Mouse (Mus musculus) brain, embryonic 14.5 days (tissue): ENCODE data around the gene Adamts8. TPM values are rescaled to one million over a fixed set of nuclear protein-coding genes. Genes with fewer than 3 reads are reported as not detected.
A peak's percentile ranks its signal among the peaks of the same experiment; 100 is the strongest.

Source experiments
- DNase-seq: peaks from one replicate; pipeline ENCODE4 v3.0.0-alpha.2; 2011; ENCODE audit warnings: low read depth
- CTCF ChIP-seq: fragments of 200-500 bp; IDR thresholded peaks from 2 replicates; pipeline ENCODE4 v1.5.1; 2012; ENCODE audit warnings: inconsistent platforms, mild to moderate bottlenecking, moderate library complexity, borderline replicate concordance; ENCODE audit not compliant: insufficient read depth, insufficient read length; ENCODE audit errors: extremely low read depth
- POLR2A ChIP-seq: fragments of 200-500 bp; IDR thresholded peaks from 2 replicates; pipeline ENCODE4 v1.6.1; 2012; ENCODE audit warnings: mild to moderate bottlenecking, inconsistent platforms, borderline replicate concordance; ENCODE audit not compliant: poor library complexity, insufficient read depth, insufficient read length, severe bottlenecking; ENCODE audit errors: extremely low read depth
- polyA plus RNA-seq: library from polyadenylated mRNA; depleted of rRNA; stranded (reverse); fragments of >200 nt; gene quantifications from 2 replicates; pipeline ENCODE4 v1.2.3, GENCODE M21; 2012

Adamts8 gene
- polyA plus RNA-seq, 1 experiment, result 1.6 TPM

- peak; percentile 38 for DNase-seq
- TF ChIP-seq CTCF, result no peak
- TF ChIP-seq POLR2A, result no peak
Measured at GRCm38 (mm10) chr9:30964685-30965084, 22.3 kb downstream of the Adamts8 start.

- TF ChIP-seq CTCF, result no peak
- no peak for TF ChIP-seq POLR2A
- DNase-seq, result no peak
Measured at GRCm38 (mm10) chr9:30966881-30967280, 24.5 kb downstream of the Adamts8 start.

DNA sequence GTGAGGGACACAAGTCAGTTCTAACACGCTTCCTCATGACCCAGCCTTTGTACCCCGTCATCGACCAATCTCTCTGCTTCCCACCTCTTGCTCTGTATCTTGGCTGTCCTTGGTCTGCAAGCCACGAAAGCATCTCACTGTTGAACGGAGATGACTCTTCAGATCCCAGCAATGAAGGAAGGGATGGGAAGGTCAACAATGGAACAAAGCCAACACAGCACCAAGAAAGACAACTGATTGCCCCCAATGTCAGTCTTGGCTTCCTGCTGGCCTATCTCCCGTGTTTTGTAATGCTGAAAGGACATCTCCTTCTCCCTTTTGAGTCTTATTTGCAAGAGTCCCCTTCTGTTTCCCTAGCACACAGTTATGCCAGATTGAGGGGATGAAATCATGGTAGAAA is 25.8 kb downstream of the Adamts8 start:
- DNase-seq, result no peak
- TF ChIP-seq POLR2A, result no peak

GRCm38 (mm10) chr9:30970001-30970400 is 27.6 kb downstream of the Adamts8 start:
- DNase-seq, result no peak
- no peak for TF ChIP-seq POLR2A
- no peak for TF ChIP-seq CTCF

GRCm38 (mm10) chr9:30971967-30972366 is 29.6 kb downstream of the Adamts8 start:
- no peak for TF ChIP-seq CTCF
- TF ChIP-seq POLR2A, result no peak
- no peak for DNase-seq

GRCm38 (mm10) chr9:30976339-30977023 is 34.1 kb downstream of the Adamts8 start:
- peak; percentile 4 for DNase-seq
- TF ChIP-seq CTCF, result peak; percentile 12; the same call in 1 of the 2 replicates
- no peak for TF ChIP-seq POLR2A

DNA sequence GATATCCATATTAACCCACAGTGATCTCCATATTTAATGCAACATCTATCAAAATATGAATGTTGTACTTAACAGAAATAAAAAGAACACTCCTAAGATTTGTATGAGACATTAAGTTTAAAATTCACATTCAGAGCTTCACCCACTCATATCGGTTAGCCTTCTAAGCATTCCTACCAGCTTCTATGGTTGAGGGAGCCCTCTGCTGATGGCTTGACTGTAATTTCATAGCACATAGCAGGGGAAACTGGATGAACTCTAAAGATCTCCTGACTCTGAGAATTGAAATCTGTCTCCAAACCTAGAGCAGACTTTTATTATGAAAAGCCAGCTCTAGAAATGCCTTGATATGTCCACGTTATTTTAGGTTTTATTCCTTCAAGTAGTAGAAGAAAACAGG is 38.1 kb downstream of the Adamts8 start:
- TF ChIP-seq CTCF (no peak), POLR2A (no peak)
- no peak for DNase-seq

DNA sequence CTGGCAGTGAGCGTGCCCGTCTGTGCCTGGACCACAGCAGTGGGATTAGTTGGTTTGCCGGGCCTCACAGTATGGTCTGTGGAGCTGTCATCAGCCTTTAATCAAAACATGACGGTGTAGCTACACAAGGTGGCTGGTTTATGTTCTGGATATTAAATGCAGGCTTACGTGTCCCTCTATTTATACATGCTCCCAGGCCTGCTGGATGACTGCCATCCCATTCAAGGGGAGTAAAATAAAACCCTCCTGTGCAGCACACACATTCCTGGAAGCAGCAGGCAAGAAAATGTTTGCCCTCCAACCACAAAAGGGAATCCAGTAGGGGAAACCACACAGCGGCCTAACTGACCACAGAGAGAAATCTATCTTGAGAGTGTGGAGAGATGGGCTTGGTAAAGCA is 43.4 kb downstream of the Adamts8 start:
- TF ChIP-seq CTCF, result no peak
- no peak for TF ChIP-seq POLR2A
- DNase-seq, result peak; percentile 21

DNA sequence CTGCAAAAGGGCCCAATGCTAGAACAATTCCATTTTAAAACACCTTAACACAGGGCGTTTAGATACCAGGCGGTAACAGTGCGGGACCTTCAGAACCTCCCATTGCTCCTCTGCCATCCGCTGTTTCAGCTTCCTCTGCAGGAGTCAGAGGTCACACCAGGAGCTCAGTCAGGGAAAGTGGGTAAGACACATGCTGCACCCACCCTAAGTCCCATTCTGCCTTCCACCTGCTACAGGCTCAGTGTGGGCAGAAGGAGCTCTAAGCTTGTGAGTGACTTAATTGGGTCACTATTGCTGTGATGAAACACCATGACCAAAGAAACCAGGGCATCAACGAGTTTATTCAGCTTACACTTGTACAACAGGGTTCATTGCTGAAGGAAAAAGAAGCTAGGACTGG is 50.7 kb downstream of the Adamts8 start:
- TF ChIP-seq POLR2A (no peak), CTCF (no peak)
- no peak for DNase-seq

- DNase-seq, result no peak
- TF ChIP-seq POLR2A (no peak), CTCF (no peak)
Measured at GRCm38 (mm10) chr9:30996590-30997562, 54.5 kb downstream of the Adamts8 start.

- TF ChIP-seq POLR2A (no peak), CTCF (no peak)
- no peak for DNase-seq
Measured at GRCm38 (mm10) chr9:31000641-31001040, 58.3 kb downstream of the Adamts8 start.

DNA sequence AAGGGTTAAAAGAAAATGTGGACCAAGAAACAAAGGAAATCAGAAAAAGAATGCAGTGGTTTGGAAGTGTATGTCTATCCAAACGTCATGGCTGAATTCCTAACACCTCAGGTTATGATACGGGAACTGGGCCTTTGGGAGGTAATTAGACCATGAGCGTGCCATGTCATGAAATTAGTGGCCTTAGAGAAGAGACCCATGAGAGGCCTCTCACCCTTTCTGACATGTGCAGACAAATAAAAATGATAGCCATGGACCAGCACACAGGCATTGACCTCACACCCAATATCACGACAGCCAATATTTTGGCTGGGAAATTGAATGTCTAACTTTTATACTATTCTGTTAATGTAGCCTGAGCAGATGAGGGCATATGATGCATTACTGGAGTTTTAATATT is 60.2 kb downstream of the Adamts8 start:
- TF ChIP-seq POLR2A (no peak), CTCF (no peak)
- DNase-seq, result no peak

GRCm38 (mm10) chr9:31009334-31009733 is 67.0 kb downstream of the Adamts8 start:
- DNase-seq, result no peak
- TF ChIP-seq POLR2A (no peak), CTCF (no peak)
